Mouse (Mus musculus) adrenal gland (tissue): Measurements from ENCODE around the gene Ctr9.

ENCODE experiments used
- intact Hi-C: fragments of 180-260 bp; cut with DNase I; formaldehyde crosslinking; loops from one replicate; pipeline ENCODE4 v1.15.1; 2025

The Ctr9 gene

GRCm38 (mm10) chr7:111024912-111025311, 3.8 kb upstream of the Ctr9 start:
- intact Hi-C loops: no loop called here

GRCm38 (mm10) chr7:111029046-111029553, 349 bp downstream of the Ctr9 start:
- intact Hi-C loops: no loop called here

- intact Hi-C loops: loop anchor here (5.0 kb wide), 2 partner anchors 133 to 193 kb away; no protein-coding TSS in a partner anchor
Observed at GRCm38 (mm10) chr7:111048920-111049319, 20.2 kb downstream of the Ctr9 start.

DNA sequence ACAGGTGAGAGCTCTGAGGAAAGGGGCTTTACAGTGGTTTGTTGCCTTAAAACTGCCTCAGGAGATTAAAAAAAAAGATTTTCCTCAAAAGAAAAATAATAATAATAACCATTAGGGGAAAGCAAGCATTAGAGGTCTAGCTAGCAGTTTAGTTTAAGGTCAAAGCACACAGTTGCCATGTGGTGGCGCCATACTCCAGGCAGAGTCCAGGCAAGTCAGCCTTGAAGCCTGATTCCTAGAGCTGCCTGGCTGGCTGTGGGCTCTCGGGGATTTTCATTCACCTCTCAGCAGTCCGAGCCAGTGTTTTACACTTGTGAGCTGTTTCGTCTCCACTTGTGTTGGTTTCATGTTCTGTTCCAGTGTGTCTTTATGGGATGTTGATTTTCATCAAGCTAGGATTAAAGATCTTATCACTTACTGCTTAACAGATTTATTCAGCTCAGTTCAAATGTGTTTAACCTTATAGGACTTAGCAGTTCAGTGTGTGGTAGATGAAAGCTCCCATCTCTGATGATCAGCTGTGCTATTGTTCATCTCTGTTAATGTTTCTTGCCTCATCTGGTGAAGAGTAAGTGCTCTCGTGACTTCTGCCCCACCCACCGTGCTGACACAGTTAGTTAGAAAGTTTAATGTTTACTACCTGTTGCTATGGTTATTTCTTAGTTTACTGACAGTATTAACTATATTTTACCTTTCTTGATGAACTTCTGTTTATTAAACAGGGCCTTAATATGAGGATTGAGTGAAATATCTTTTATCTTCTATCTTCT, 21.1 kb downstream of the Ctr9 start:
- intact Hi-C loops: loop anchor here (5.0 kb wide), 3 partner anchors 132 to 917 kb away; no protein-coding TSS in a partner anchor

GRCm38 (mm10) chr7:111055221-111055620, 26.5 kb downstream of the Ctr9 start:
- intact Hi-C loops: no loop called here

GRCm38 (mm10) chr7:111055984-111056657, 27.4 kb downstream of the Ctr9 start:
- intact Hi-C loops: no loop called here

GRCm38 (mm10) chr7:111059527-111059926, 30.8 kb downstream of the Ctr9 start:
- intact Hi-C loops: no loop called here

GRCm38 (mm10) chr7:111062971-111063370, 34.2 kb downstream of the Ctr9 start:
- intact Hi-C loops: no loop called here

GRCm38 (mm10) chr7:111068181-111068580, 39.4 kb downstream of the Ctr9 start:
- intact Hi-C loops: no loop called here

DNA sequence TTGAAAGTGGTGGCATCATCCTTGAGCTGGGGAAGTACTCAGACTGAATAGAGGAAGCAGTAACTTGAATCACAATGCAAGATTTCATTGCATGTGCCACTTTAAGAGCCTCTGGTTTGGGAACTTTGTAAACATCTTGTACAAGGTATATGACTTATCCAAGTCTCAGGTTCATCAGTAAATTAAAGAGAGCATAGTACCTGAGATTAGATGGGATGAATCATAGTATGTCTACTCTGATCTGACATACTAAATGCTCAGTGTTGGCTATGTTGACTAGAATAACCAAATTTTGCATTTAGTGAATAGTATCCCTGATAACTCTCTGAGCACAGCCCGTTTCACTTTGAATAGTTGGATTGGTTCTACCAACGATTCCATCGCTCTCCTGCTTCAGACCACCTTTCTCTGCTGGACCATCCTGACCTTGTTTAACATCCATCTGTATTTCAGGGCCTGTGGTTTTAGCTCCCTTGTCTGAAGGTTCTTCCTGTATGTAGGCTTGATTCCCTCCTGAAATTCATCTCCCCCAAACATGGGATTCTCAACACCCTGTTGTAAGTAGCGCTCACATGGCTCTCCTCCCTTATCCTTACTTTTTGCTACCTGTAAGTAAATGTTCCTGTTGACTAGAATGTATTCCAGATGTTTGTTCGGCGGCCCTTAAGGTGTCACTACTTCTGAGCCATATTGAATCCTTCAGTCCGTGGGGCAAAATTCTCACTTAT, 40.9 kb downstream of the Ctr9 start:
- intact Hi-C loops: no loop called here

- intact Hi-C loops: no loop called here
Observed at GRCm38 (mm10) chr7:111070167-111070496, 41.4 kb downstream of the Ctr9 start.

DNA sequence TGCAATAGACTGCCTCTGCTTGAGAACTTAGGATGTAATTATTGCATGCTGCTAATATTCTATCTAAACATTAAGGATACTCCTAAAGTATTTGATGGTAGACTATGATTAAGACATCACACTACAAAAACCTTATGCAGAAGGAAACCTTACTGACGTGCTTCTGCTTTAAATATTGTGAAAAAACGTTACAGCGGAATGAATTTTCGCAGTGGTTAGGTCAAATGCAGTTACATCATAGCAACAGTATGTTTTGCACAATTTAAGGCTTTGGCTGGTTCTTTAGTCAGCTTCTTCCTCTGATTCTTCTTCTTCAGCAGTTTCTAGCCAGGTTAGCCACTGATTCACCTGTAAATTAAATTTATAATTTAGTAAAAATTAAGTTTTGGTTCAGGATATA, 43.7 kb downstream of the Ctr9 start:
- intact Hi-C loops: no loop called here

GRCm38 (mm10) chr7:111075288-111075687, 46.5 kb downstream of the Ctr9 start:
- intact Hi-C loops: no loop called here

DNA sequence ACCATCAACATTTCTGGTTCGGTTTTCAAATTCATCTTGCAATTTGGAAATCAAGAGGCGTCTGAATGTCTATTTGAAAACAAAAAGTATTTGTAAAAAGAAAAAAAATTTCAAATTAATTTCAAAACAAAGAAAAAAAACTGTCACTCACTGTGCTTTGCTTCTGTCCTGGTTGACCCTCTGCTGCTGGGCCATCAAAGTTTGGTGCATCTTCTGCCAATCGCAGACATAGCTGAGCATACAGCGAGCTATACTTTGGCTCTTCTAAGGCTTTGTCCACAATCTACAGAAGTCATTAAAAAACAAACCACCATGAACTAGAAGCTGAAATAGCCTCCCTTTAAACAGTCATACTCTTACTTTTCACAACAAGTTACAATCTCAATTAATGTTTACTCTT, 49.5 kb downstream of the Ctr9 start:
- intact Hi-C loops: no loop called here

DNA sequence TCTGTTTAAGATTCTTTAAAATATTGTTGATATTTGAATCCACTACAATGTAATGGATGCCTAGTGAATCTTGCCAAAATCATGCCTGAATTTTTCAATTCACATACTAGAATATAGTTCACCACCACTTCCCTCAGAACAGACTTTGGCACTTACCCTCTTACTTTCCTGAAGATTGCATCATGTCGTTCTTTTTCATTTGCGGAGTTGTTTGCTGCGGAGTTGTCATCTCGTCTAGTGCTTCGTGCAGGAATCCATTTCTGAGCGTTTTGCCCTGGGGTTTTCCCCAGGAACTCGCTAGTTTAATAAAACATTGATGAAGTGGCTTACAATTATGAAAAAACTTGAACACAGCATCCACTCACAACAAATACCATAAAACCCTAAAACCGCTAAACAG, 51.3 kb downstream of the Ctr9 start:
- intact Hi-C loops: no loop called here

GRCm38 (mm10) chr7:111080876-111081275, 52.1 kb downstream of the Ctr9 start:
- intact Hi-C loops: no loop called here

DNA sequence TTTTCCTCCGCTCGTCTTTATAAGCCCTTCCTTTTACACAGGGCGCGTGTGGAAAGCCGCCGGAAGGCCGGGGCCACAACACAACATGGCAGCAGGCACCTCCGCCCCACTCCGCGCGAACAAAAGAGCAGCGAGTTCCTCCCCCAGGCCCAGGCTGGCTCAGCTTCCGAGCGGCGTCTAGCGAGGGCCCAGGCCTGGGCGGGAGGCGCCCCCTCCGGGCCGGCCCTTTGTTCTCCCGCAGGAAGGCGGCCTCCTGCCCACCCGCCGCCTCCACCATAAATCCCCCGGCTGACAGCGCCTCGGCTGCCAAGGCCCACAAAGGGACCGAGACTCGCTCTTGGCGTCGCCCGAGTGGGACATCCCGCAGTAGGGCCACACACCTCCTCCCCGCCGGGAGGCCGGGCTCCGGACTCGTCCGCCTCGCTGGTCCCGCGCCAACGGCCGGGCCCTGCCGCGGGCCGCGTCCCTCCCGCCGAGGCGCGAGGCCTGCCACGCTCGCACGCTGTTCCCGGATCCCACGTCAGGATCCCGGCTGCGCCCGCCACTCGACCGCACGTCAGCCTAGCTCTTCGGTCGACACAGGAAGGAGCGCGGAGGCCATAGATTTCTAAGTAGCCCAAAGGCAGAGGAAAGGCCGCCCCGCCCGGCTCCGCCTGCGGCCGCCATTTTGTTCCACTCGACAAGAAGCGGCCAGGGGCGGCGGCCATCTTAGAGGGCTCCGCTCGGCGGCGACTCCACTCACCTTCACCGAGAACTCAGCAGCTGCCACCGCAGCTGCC, 53.5 kb downstream of the Ctr9 start:
- intact Hi-C loops: loop anchor here (2.0 kb wide), 1 partner anchor 41 kb away; no protein-coding TSS in a partner anchor

- intact Hi-C loops: loop anchor here (2.0 kb wide), 1 partner anchor 40 kb away; no protein-coding TSS in a partner anchor
Observed at GRCm38 (mm10) chr7:111082822-111083732, 54.3 kb downstream of the Ctr9 start, which contains the start of gene Eif4g2. TSS of gene Eif4g2 (minus strand) at chr7:111083030.

- intact Hi-C loops: loop anchor here (2.0 kb wide), 1 partner anchor 39 kb away; no protein-coding TSS in a partner anchor
Observed at GRCm38 (mm10) chr7:111083733-111084120, 55.0 kb downstream of the Ctr9 start.

- intact Hi-C loops: no loop called here
Observed at GRCm38 (mm10) chr7:111084443-111084842, 55.7 kb downstream of the Ctr9 start.
